Comparison of ENCODE assay signal across 32 mouse cellular contexts in genomic region chr5:3267021-3267420, GRCm38 (mm10).
"Had no signal": no experiment of that assay in that cellular context is flagged by ENCODE, and none has a peak within 500 bp of the region (broad histone marks: within the 10 kb centered on the region; RNA-seq: fewer than 3 reads in every experiment).

No protein-coding gene starts in this region.

- H3K4me2 ChIP-seq: limb, embryonic 12.5 days; limb, embryonic 13.5 days; limb, embryonic 15.5 days; liver, embryonic 11.5 days; liver, embryonic 13.5 days; liver, embryonic 15.5 days; lung, embryonic 14.5 days; lung, embryonic 15.5 days; midbrain, embryonic 11.5 days; midbrain, embryonic 12.5 days; midbrain, embryonic 13.5 days; midbrain, embryonic 15.5 days; neural tube, embryonic 12.5 days had no signal

- H3K9me3 ChIP-seq: limb, embryonic 10.5 days; limb, embryonic 12.5 days; limb, embryonic 13.5 days; limb, embryonic 15.5 days; liver, embryonic 13.5 days; liver, embryonic 15.5 days; lung, embryonic 15.5 days; megakaryocyte, embryonic 14.5 days; midbrain, embryonic 10.5 days; midbrain, embryonic 12.5 days; midbrain, embryonic 13.5 days; midbrain, embryonic 15.5 days; neural tube, embryonic 12.5 days had no signal

- H3K4me3 ChIP-seq: left cerebral cortex, adult 2 months; limb, embryonic 10.5 days; limb, embryonic 12.5 days; limb, embryonic 13.5 days; limb, embryonic 15.5 days; liver, embryonic 13.5 days; liver, embryonic 15.5 days; lung, embryonic 15.5 days; megakaryocyte, embryonic 14.5 days; midbrain, embryonic 10.5 days; midbrain, embryonic 12.5 days; midbrain, embryonic 13.5 days; midbrain, embryonic 15.5 days; myocyte; neural tube, embryonic 12.5 days had no signal

- ATAC-seq: liver, postnatal 0 days; lung, postnatal 0 days; midbrain, embryonic 13.5 days; midbrain, embryonic 15.5 days; midbrain, embryonic 16.5 days had no signal

- H3K9ac ChIP-seq: limb, embryonic 12.5 days; limb, embryonic 13.5 days; limb, embryonic 15.5 days; liver, embryonic 13.5 days; liver, embryonic 14.5 days; liver, embryonic 15.5 days; liver, postnatal 0 days; lung, embryonic 14.5 days; lung, embryonic 15.5 days; midbrain, embryonic 12.5 days; midbrain, embryonic 13.5 days; midbrain, embryonic 15.5 days; neural tube, embryonic 12.5 days had no signal

- H3K4me1 ChIP-seq: limb, embryonic 10.5 days; limb, embryonic 12.5 days; liver, embryonic 13.5 days; liver, embryonic 15.5 days; lung, embryonic 15.5 days; megakaryocyte, embryonic 14.5 days; midbrain, embryonic 10.5 days; midbrain, embryonic 12.5 days; midbrain, embryonic 13.5 days; midbrain, embryonic 15.5 days; neural tube, embryonic 12.5 days had no signal

- H3K36me3 ChIP-seq: limb, embryonic 10.5 days; limb, embryonic 12.5 days; limb, embryonic 13.5 days; limb, embryonic 15.5 days; liver, embryonic 13.5 days; liver, embryonic 15.5 days; lung, embryonic 15.5 days; midbrain, embryonic 10.5 days; midbrain, embryonic 12.5 days; midbrain, embryonic 13.5 days; midbrain, embryonic 15.5 days; neural tube, embryonic 12.5 days had no signal

- H3K27me3 ChIP-seq: liver, embryonic 13.5 days; liver, embryonic 15.5 days; lung, embryonic 15.5 days; megakaryocyte, embryonic 14.5 days; midbrain, embryonic 12.5 days; midbrain, embryonic 13.5 days; midbrain, embryonic 15.5 days; neural tube, embryonic 12.5 days had no signal

- DNase-seq: left cerebral cortex, postnatal 4 days; liver; liver, embryonic 13.5 days; liver, postnatal 0 days; lung, adult 18-20 months; lung, adult 2 months; lung, embryonic 14.5 days; lung, postnatal 10 days; lung, postnatal 14 days; lung, postnatal 36 days; lung, postnatal 4 days; midbrain, embryonic 14.5 days had no signal

- H3K27ac ChIP-seq: left cerebral cortex, adult 2 months; limb, embryonic 10.5 days; limb, embryonic 12.5 days; limb, embryonic 13.5 days; limb, embryonic 15.5 days; liver, embryonic 13.5 days; liver, embryonic 14.5 days; liver, embryonic 15.5 days; lung, embryonic 15.5 days; macrophage; midbrain, embryonic 10.5 days; midbrain, embryonic 12.5 days; midbrain, embryonic 13.5 days; midbrain, embryonic 15.5 days; neural tube, embryonic 12.5 days had no signal
